Mouse (Mus musculus) liver, embryonic 14.5 days (tissue): Measurements from ENCODE around the gene 2310061I04Rik. TPM values are rescaled to one million over a fixed set of nuclear protein-coding genes. Genes with fewer than 3 reads are reported as not detected.
"Not testable (repeated sequence)": the region's sequence is repeated elsewhere in the genome, so short reads cannot be mapped to it uniquely, and the experiment has no call there.

Source experiments
- ATAC-seq: fragments of 200-750 bp; cut with Nextera tagmentation; 2 replicates; pipeline ENCODE4 v1.8.0; 2017; ENCODE audit warnings: moderate number of reproducible peaks, mild to moderate bottlenecking, moderate library complexity; ENCODE audit not compliant: insufficient read depth
- DNase-seq, 3 experiments: peaks; one replicate each; pipeline ENCODE4 v3.0.0-alpha.2; 2012 to 2013; ENCODE audit warnings: low read depth in 3 of 3, low spot score in 3 of 3
- H3K27ac ChIP-seq: fragments of 300-500 bp; sonication (generic); 2 replicates; pipeline ENCODE4 v1.5.1; 2014; ENCODE audit warnings: moderate library complexity, mild to moderate bottlenecking, control low read depth, inconsistent platforms
- H3K27me3 ChIP-seq: fragments of 300-500 bp; sonication (generic); 2 replicates; pipeline ENCODE4 v1.6.1; 2014; ENCODE audit warnings: mild to moderate bottlenecking, low read length, moderate library complexity; ENCODE audit not compliant: control insufficient read depth, insufficient read depth
- H3K36me3 ChIP-seq: fragments of 300-500 bp; sonication (generic); replicated peaks from 2 replicates; pipeline ENCODE4 v1.6.1; 2014; ENCODE audit warnings: low read depth; ENCODE audit not compliant: control insufficient read depth, insufficient read depth
- H3K4me1 ChIP-seq, 2 experiments: fragments of 200-500 bp in 1 of 2; fragments of 300-500 bp in 1 of 2; sonication (generic) in 1 of 2; replicated peaks; 2 replicates each; pipeline ENCODE4 v1.6.1; 2012 to 2014; ENCODE audit warnings: antibody characterized with exemption in 1 of 2, inconsistent platforms in 1 of 2, low read length in 1 of 2; ENCODE audit not compliant: control insufficient read depth in 2 of 2, insufficient read depth in 2 of 2
- H3K4me2 ChIP-seq: fragments of 300-500 bp; sonication (generic); 2 replicates; pipeline ENCODE4 v1.6.1; 2014; ENCODE audit warnings: low read depth, mild to moderate bottlenecking, control low read depth, moderate library complexity
- H3K4me3 ChIP-seq, 2 experiments: fragments of 200-500 bp in 1 of 2; fragments of 300-500 bp in 1 of 2; sonication (generic) in 1 of 2; 2 replicates each; pipeline ENCODE4 v1.5.1; 2012 to 2014; ENCODE audit warnings: low read depth in 2 of 2, low read length in 2 of 2, mild to moderate bottlenecking in 2 of 2, control low read depth in 1 of 2, inconsistent platforms in 1 of 2, moderate library complexity in 1 of 2; ENCODE audit not compliant: insufficient read depth in 1 of 2
- H3K9ac ChIP-seq: fragments of 300-500 bp; sonication (generic); replicated peaks from 2 replicates; pipeline ENCODE4 v1.6.1; 2014; ENCODE audit warnings: mild to moderate bottlenecking, control low read depth, moderate library complexity
- H3K9me3 ChIP-seq: fragments of 300-500 bp; sonication (generic); 2 replicates; pipeline ENCODE4 v1.6.1; 2016; ENCODE audit warnings: low read length, mixed read lengths; ENCODE audit not compliant: control insufficient read depth
- CTCF ChIP-seq: IDR thresholded peaks from 2 replicates; pipeline ENCODE4 v1.5.1; 2016; ENCODE audit warnings: antibody characterized with exemption, low read depth, control low read depth
- EP300 ChIP-seq: IDR thresholded peaks from 2 replicates; pipeline ENCODE4 v1.6.1; 2016; ENCODE audit warnings: antibody characterized with exemption, low read depth
- WGBS: fragments of 180-500 bp; shearing (Covaris S2); extraction: QIAGEN DNeasy Blood & Tissue Kit; methylation state at CpG from one replicate; pipeline ENCODE4 v1.1.7; 2014; ENCODE audit not compliant: insufficient replicate concordance; 5-methylcytosine and 5-hydroxymethylcytosine counted together
- polyA plus RNA-seq, 2 experiments: library from polyadenylated mRNA; depleted of rRNA in 1 of 2; stranded (reverse) in 1 of 2; unstranded in 1 of 2; fragments of >200 nt; fragmentation: Nextera tagmentation in 1 of 2; extraction: Ambion mirVana in 1 of 2; gene quantifications; 2 replicates each; pipeline versions ENCODE4 v1.2.1 to v1.2.3; 2012 to 2014

2310061I04Rik gene
- polyA plus RNA-seq (2012; rRNA removed) = 14.4 and 18.3 TPM in 2 replicates
- polyA plus RNA-seq (2014; fragmentation: Nextera tagmentation; extraction: Ambion mirVana) = 10.6 and 10.9 TPM in 2 replicates

DNA sequence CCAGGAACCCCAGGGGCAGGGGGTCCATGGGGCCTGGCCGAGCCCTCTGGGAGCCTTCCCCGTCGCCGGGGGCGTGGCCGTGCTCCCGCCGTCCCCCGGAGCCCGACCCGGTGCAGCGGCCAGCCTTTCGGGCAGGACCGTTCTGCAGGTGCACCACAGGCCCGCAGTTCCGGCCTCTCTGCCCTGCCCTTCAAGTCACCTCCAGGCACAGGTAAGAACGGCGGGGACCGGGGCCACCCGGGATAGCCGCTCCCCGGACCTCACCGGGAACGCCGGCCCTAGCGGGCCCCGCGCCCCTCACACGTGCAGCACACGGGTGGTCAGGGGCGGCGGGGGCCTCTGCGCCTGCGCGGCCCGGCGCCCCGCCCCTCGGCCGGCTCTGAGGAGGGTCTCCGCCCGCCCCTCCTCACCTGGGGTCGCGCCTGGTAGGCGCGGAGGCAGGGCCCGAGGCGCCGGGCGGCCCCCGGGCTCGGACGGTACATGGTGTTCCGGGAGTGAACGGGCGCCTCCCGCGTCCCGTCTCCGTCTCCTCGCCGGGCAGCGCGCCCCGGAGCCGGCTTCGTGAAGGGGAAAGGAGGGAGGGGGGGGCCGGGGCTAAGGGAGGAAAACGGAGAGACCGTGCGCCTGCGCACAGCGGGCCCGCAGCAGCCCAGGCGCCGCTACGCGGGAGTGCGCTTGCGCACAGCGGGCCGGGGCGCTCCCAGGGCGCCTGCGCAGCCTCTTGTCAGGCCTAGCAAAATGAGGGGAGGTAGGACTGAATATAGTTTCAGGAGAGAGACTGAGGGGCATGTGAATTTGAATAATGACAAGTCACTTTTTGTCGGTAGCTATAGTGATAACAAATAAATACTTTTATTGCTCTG lies at the start of gene 2310061I04Rik:
TSS of gene 2310061I04Rik (minus strand) at position 651 of the 863 bp plus-strand sequence.
- ATAC-seq (peak; percentile 88), DNase-seq (peak in 2 of 3 experiments; percentile 76 to 79)
- Histone ChIP-seq H3K4me1 (peaks cover 7 to 22% of the 10 kb centered on the region in 2 experiments; a peak in 3 of 4 replicates), H3K36me3 (peaks cover 9% of the 10 kb centered on the region), H3K9me3 (no peaks in the 10 kb centered on the region), H3K27me3 (no peaks in the 10 kb centered on the region), H3K27ac (peak within 1 kb of the TSS; percentile 65), H3K4me3 (peak within 1 kb of the TSS; percentile 67 to 81), H3K9ac (peak within 1 kb of the TSS; percentile 72), H3K4me2 (peak within 1 kb of the TSS; percentile 90)
- TF ChIP-seq EP300 = no peak
- no peak for TF ChIP-seq CTCF
- WGBS = under 1% methylated on average over 73 of the region's 86 CpGs

- no peak overlapping the region for H3K27ac ChIP-seq
- H3K9ac ChIP-seq = no peak overlapping the region
- 50% methylated on average over 1 of the region's 1 CpGs for WGBS
- TF ChIP-seq EP300 = no peak
- no peak for TF ChIP-seq CTCF
- no peak overlapping the region for H3K4me3 ChIP-seq
- H3K9me3 ChIP-seq = no peaks in the 10 kb centered on the region
- no peak overlapping the region for H3K4me2 ChIP-seq
- no peaks in the 10 kb centered on the region for H3K36me3 ChIP-seq
- no peaks in the 10 kb centered on the region for H3K27me3 ChIP-seq
- no peaks in the 10 kb centered on the region for H3K4me1 ChIP-seq
- ATAC-seq = no peak
- no peak for DNase-seq
Observed at GRCm38 (mm10) chr17:35939941-35940340, 42.7 kb upstream of the 2310061I04Rik start.

DNA sequence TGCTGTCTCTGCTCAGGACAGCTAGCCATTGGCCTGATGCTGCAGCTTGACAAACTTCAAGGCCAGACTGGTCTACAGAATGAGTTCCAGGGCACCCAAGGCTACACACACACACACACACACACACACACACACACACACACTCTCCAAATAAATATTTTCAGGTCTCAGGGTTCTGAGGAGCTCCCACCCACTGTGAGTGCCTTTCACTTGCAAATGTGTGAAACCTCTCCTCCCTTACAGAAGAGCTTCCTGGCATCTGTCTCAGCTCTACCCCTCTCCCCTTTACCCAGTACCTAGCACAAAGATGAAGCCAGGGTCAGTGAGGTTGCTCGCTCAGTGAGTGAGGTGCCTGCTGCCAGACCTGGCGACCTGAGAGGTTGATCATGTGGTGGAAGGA lies 41.9 kb upstream of the 2310061I04Rik start:
- no peaks in the 10 kb centered on the region for H3K27me3 ChIP-seq
- WGBS = 53% methylated on average over 2 of the region's 2 CpGs
- no peak for TF ChIP-seq EP300
- TF ChIP-seq CTCF = no peak
- no peak overlapping the region for H3K9ac ChIP-seq
- no peaks in the 10 kb centered on the region for H3K36me3 ChIP-seq
- ATAC-seq = no peak
- no peaks in the 10 kb centered on the region for H3K9me3 ChIP-seq
- no peak overlapping the region for H3K4me2 ChIP-seq
- no peaks in the 10 kb centered on the region for H3K4me1 ChIP-seq
- no peak overlapping the region for H3K27ac ChIP-seq
- no peak overlapping the region for H3K4me3 ChIP-seq
- no peak for DNase-seq

DNA sequence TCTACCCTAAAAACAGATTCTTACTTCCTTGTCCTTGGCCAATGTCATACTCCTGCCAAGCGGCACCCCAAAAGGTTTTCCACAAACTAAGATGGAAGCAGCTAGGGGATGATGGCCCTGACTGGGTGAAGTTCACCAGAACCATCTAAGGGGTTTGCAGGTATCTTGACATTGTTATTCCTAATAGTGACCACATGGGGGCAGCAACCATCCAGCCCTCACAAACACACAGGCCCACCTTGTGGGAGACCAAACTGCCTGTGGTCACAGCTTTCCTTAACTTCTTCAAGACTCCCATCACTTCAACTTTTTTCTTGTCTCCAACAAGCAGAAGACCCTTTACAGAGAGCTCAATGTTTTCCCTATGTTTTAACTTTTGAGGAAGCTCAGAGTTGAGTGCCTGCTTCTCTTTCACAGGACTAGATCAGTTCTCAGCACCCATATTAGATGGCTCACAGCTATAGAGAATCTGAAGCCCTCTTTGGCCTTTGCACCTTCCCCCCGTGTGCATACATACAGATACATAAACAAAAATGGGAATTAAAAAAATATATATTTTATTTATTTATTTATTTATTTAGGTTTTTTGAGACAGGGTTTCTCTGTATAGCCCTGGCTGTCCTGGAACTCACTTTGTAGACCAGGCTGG lies 40.6 kb upstream of the 2310061I04Rik start:
- Histone ChIP-seq H3K4me2 (no peak overlapping the region), H3K4me3 (no peak overlapping the region), H3K27ac (no peak overlapping the region), H3K36me3 (no peaks in the 10 kb centered on the region), H3K27me3 (no peaks in the 10 kb centered on the region), H3K4me1 (no peaks in the 10 kb centered on the region), H3K9me3 (no peaks in the 10 kb centered on the region), H3K9ac (no peak overlapping the region)
- ATAC-seq (0 out of 2 replicates have a peak, but pooled peaks have one; percentile 45), DNase-seq (peak in 2 of 3 experiments; percentile 39 to 45)
- TF ChIP-seq EP300 (no peak), CTCF (peak; percentile 93)
- WGBS = 17% methylated on average over 2 of the region's 2 CpGs

GRCm38 (mm10) chr17:35935763-35936162 lies 38.5 kb upstream of the 2310061I04Rik start:
- H3K4me2 ChIP-seq, H3K9ac ChIP-seq, H3K36me3 ChIP-seq, DNase-seq, ATAC-seq, H3K4me3 ChIP-seq, H3K4me1 ChIP-seq, H3K9me3 ChIP-seq, H3K27me3 ChIP-seq, H3K27ac ChIP-seq: not testable (repeated sequence)
- 79% methylated on average over 14 of the region's 14 CpGs for WGBS
